Mouse (Mus musculus) cerebellum, adult 9-10 months (tissue): ENCODE measurements around the gene Gm11011.

ENCODE experiments used
- DNase-seq: peaks from one replicate; pipeline ENCODE4 v3.0.0; 2022

Gene Gm11011

GRCm38 (mm10) chr2:169586688-169587087 lies 857 bp downstream of the Gm11011 start:
- DNase-seq = no peak

GRCm38 (mm10) chr2:169585631-169586285 lies 1.8 kb downstream of the Gm11011 start:
- no peak for DNase-seq

- DNase-seq = no peak
Observed at GRCm38 (mm10) chr2:169584745-169585456, 2.6 kb downstream of the Gm11011 start.

GRCm38 (mm10) chr2:169583476-169583875 lies 4.1 kb downstream of the Gm11011 start:
- no peak for DNase-seq

- DNase-seq = no peak
Observed at GRCm38 (mm10) chr2:169577508-169578196, 9.9 kb downstream of the Gm11011 start.

GRCm38 (mm10) chr2:169570063-169570462 lies 17.5 kb downstream of the Gm11011 start:
- DNase-seq = no peak

GRCm38 (mm10) chr2:169566159-169566558 lies 21.4 kb downstream of the Gm11011 start:
- no peak for DNase-seq

GRCm38 (mm10) chr2:169565751-169566150 lies 21.8 kb downstream of the Gm11011 start:
- DNase-seq = no peak

GRCm38 (mm10) chr2:169545674-169546073 lies 41.9 kb downstream of the Gm11011 start:
- DNase-seq = no peak

GRCm38 (mm10) chr2:169538906-169539305 lies 48.6 kb downstream of the Gm11011 start:
- DNase-seq = no peak
